Mouse (Mus musculus) liver, postnatal 0 days (tissue): ENCODE data around the gene Clec4a2. TPM values are rescaled to one million over a fixed set of nuclear protein-coding genes. Genes with fewer than 3 reads are reported as not detected.
A peak's percentile ranks its signal among the peaks of the same experiment; 100 is the strongest.
"Not testable (repeated sequence)": the region's sequence is repeated elsewhere in the genome, so short reads cannot be mapped to it uniquely, and the experiment has no call there.

Experiments used
- ATAC-seq: fragments of 200-750 bp; cut with Nextera tagmentation; 2 replicates; pipeline ENCODE4 v1.8.0; 2017; ENCODE audit warnings: mild to moderate bottlenecking, moderate library complexity
- DNase-seq: peaks from one replicate; pipeline ENCODE4 v3.0.0-alpha.2; 2016
- H3K27ac ChIP-seq: fragments of 300-500 bp; sonication (generic); 2 replicates; pipeline ENCODE4 v1.5.1; 2014; ENCODE audit warnings: antibody characterized with exemption, moderate library complexity, mild to moderate bottlenecking, low read depth
- H3K27me3 ChIP-seq: fragments of 300-500 bp; sonication (generic); 2 replicates; pipeline ENCODE4 v1.6.1; 2014; ENCODE audit warnings: low read length, control low read depth, mixed read lengths; ENCODE audit not compliant: insufficient read depth
- H3K36me3 ChIP-seq: fragments of 300-500 bp; sonication (generic); replicated peaks from 2 replicates; pipeline ENCODE4 v1.6.1; 2014; ENCODE audit warnings: mild to moderate bottlenecking, control low read depth, low read length, moderate library complexity, mixed read lengths; ENCODE audit not compliant: insufficient read depth
- H3K4me1 ChIP-seq: fragments of 300-500 bp; sonication (generic); 2 replicates; pipeline ENCODE4 v1.6.1; 2014; ENCODE audit warnings: antibody characterized with exemption, mild to moderate bottlenecking, control low read depth; ENCODE audit not compliant: insufficient read depth
- H3K4me2 ChIP-seq: fragments of 300-500 bp; sonication (generic); 2 replicates; pipeline ENCODE4 v1.6.1; 2014; ENCODE audit warnings: low read depth, mild to moderate bottlenecking, low read length, moderate library complexity, mixed read lengths
- H3K4me3 ChIP-seq: fragments of 300-500 bp; sonication (generic); 2 replicates; pipeline ENCODE4 v1.5.1; 2014; ENCODE audit warnings: low read depth, low read length
- H3K9ac ChIP-seq: fragments of 300-500 bp; sonication (generic); replicated peaks from 2 replicates; pipeline ENCODE4 v1.6.1; 2014; ENCODE audit warnings: mild to moderate bottlenecking, moderate library complexity
- H3K9me3 ChIP-seq: fragments of 300-500 bp; sonication (generic); 2 replicates; pipeline ENCODE4 v1.6.1; 2016; ENCODE audit warnings: mild to moderate bottlenecking, control low read depth, low read length, mixed read lengths
- CTCF ChIP-seq: sonication (generic); IDR thresholded peaks from 2 replicates; pipeline ENCODE4 v1.5.1; 2016; ENCODE audit warnings: antibody characterized with exemption, low read depth
- EP300 ChIP-seq: IDR thresholded peaks from 2 replicates; pipeline ENCODE4 v1.6.1; 2016; ENCODE audit warnings: antibody characterized with exemption, low read depth, mild to moderate bottlenecking
- WGBS: fragments of 180-500 bp; shearing (Covaris S2); extraction: QIAGEN DNeasy Blood & Tissue Kit; methylation state at CpG from one replicate; pipeline ENCODE4 v1.1.7; 2014; ENCODE audit not compliant: insufficient replicate concordance; 5-methylcytosine and 5-hydroxymethylcytosine counted together
- polyA plus RNA-seq: library from polyadenylated mRNA; unstranded; fragments of >200 nt; fragmentation: Nextera tagmentation; extraction: Ambion mirVana; gene quantifications from 2 replicates; pipeline ENCODE4 v1.2.1, GENCODE M21; 2015

Clec4a2 gene
- 20.4 and 20.6 TPM in 2 replicates for polyA plus RNA-seq

- not testable (repeated sequence) for H3K27ac ChIP-seq, DNase-seq, H3K9me3 ChIP-seq, H3K9ac ChIP-seq, H3K4me1 ChIP-seq, H3K36me3 ChIP-seq, H3K4me3 ChIP-seq, ATAC-seq, H3K27me3 ChIP-seq, H3K4me2 ChIP-seq
- WGBS: 53% methylated on average over 1 of the region's 1 CpGs
These were observed at the start of gene Clec4a2 for GRCm38 (mm10) chr6:123106128-123106527. Gene Clec4a2, plus strand, starts transcription at chr6:123106428.

DNA sequence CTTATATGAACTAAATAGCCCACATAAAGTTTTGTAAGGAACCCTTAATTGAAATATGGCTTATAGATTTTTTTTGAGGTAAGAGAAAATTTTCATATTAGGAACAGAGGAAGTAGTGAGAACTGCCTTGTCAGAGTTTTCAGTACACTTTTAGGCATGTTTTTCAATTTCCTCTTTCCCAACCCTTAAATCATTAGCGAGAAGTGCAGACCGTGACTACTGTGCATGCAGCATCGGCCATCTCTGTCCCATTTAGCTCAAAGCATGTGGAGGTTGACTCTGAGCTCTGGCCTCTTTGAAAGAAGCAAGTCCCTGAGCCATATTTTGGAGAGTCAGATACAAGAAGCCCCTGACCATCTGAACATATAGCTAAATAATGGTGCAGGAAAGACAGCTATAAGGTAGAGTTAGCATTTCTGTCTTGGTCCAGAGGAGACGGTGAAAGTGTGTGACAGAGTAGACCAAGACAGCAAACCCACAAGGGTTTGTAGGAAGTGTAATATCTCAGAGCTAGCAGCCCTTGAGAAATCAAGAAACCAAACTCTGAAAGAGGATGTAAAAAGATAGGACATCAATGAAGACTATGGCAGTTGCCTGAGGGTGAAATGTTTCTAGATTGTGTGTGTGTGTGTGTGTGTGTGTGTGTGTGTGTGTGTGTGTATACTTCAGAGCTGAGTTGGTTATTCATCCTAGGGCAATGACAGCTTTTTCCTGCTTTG is 10.9 kb upstream of the Clec4a2 start:
- Histone ChIP-seq H3K36me3 (no peaks in the 10 kb centered on the region), H3K27me3 (no peaks in the 10 kb centered on the region), H3K4me3 (no peak overlapping the region), H3K4me2 (no peak overlapping the region), H3K9me3 (no peaks in the 10 kb centered on the region), H3K4me1 (no peaks in the 10 kb centered on the region), H3K9ac (no peak overlapping the region), H3K27ac (peak overlapping the region; percentile 74)
- ATAC-seq (peak; percentile 62), DNase-seq (no peak)
- 52% methylated on average over 4 of the region's 4 CpGs for WGBS
- no peak for TF ChIP-seq CTCF
- no peak for TF ChIP-seq EP300

GRCm38 (mm10) chr6:123123195-123123594 is 17.0 kb downstream of the Clec4a2 start:
- Histone ChIP-seq H3K27me3 (no peaks in the 10 kb centered on the region), H3K36me3 (no peaks in the 10 kb centered on the region), H3K9me3 (no peaks in the 10 kb centered on the region), H3K4me2 (peak overlapping the region; percentile 5; the same call in 1 of the 2 replicates), H3K27ac (peak overlapping the region; percentile 68), H3K9ac (no peak overlapping the region), H3K4me1 (no peaks in the 10 kb centered on the region), H3K4me3 (peak overlapping the region; percentile 28)
- WGBS: 21% methylated on average over 3 of the region's 3 CpGs
- ATAC-seq (peak; percentile 45; the same call in 1 of the 2 replicates), DNase-seq (no peak)
- TF ChIP-seq CTCF: no peak
- no peak for TF ChIP-seq EP300

- ATAC-seq: 0 out of 2 replicates have a peak, but pooled peaks have one; percentile 23
These were observed 20.9 kb downstream of the Clec4a2 start for GRCm38 (mm10) chr6:123127173-123127572.

DNA sequence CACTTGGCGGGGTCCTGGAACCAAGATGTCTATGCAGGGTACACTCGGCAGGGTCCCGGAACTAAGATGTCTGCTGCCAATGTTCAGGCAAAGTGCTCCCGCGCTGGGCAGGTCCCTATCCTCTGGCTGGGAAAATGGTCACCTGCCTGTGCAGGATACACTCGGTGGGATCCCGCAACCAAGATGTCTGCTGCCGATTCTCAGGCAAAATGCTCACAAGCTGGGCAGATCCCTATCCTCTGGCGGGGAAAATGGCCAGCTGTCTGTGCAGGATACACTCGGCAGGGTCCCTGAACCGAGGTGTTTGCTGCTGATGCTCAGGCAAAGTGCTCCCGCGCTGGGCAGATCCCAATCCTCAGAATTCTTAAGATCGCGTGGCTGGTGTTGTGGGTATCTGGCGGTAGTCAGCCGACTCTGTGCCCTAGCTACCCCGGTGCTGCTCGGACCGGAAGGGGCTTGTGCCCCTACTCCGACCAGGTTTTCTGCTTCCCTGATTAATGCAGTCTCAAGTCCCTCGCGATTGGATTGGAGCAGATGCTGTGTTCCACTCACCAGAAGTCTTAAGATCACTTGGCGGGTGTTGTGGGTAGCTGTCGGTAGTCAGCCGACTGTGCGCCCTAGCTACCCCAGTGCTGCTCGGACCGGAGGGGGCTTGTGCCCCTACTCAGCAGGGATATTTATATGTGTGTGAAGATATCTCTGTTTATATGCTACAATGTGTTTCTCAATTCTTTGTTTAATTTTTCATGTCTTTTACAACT is 31.7 kb downstream of the Clec4a2 start:
- H3K4me3 ChIP-seq, H3K27me3 ChIP-seq, H3K9ac ChIP-seq, H3K36me3 ChIP-seq, H3K27ac ChIP-seq, ATAC-seq, DNase-seq, H3K4me2 ChIP-seq, H3K4me1 ChIP-seq, H3K9me3 ChIP-seq: not testable (repeated sequence)
- WGBS: 61% methylated on average over 29 of the region's 29 CpGs

More at GRCm38 (mm10) chr6:123127173-123127572, 20.9 kb downstream of the Clec4a2 start:
- Histone ChIP-seq H3K4me3 (no peak overlapping the region), H3K27me3 (no peaks in the 10 kb centered on the region), H3K4me2 (no peak overlapping the region), H3K27ac (no peak overlapping the region), H3K4me1 (no peaks in the 10 kb centered on the region), H3K36me3 (no peaks in the 10 kb centered on the region), H3K9me3 (no peaks in the 10 kb centered on the region), H3K9ac (no peak overlapping the region)
- no peak for DNase-seq
- TF ChIP-seq CTCF (no peak), EP300 (no peak)
- WGBS: 54% methylated on average over 1 of the region's 1 CpGs

- Histone ChIP-seq H3K4me1 (no peaks in the 10 kb centered on the region), H3K4me2 (no peak overlapping the region), H3K27me3 (no peaks in the 10 kb centered on the region), H3K36me3 (no peaks in the 10 kb centered on the region), H3K9ac (no peak overlapping the region), H3K4me3 (no peak overlapping the region), H3K9me3 (no peaks in the 10 kb centered on the region), H3K27ac (no peak overlapping the region)
- 24% methylated on average over 1 of the region's 1 CpGs for WGBS
- DNase-seq: no peak
- no peak for ATAC-seq
- TF ChIP-seq EP300: no peak
- no peak for TF ChIP-seq CTCF
These were observed 63.9 kb downstream of the Clec4a2 start for GRCm38 (mm10) chr6:123170106-123170505.
